Mouse (Mus musculus) lung, adult 2 months (tissue): ENCODE results near the gene Zfhx2.

ENCODE experiments used
- CTCF ChIP-seq: fragments of 200-500 bp; IDR thresholded peaks from 2 replicates; pipeline ENCODE4 v1.5.1; 2011; ENCODE audit warnings: mild to moderate bottlenecking, low read length, control low read depth; ENCODE audit not compliant: insufficient read depth
- POLR2A ChIP-seq: fragments of 200-500 bp; IDR thresholded peaks from 2 replicates; pipeline ENCODE4 v1.6.1; 2011; ENCODE audit warnings: low read depth, mild to moderate bottlenecking, control low read depth, low read length, borderline replicate concordance; ENCODE audit errors: extremely low read depth

GRCm38 (mm10) chr14:55014591-55014990 lies 77.5 kb downstream of the Zfhx2 start:
- TF ChIP-seq CTCF (no peak), POLR2A (no peak; the same call in 1 of the 2 replicates)
